Mouse (Mus musculus) embryonic facial prominence, embryonic 11.5 days (tissue): Measurements from ENCODE around the gene Cxcl16. TPM values are rescaled to one million over a fixed set of nuclear protein-coding genes. Genes with fewer than 3 reads are reported as not detected.

Source experiments
- ATAC-seq: fragments of 200-750 bp; cut with Nextera tagmentation; replicated peaks from 2 replicates; pipeline ENCODE4 v1.8.0; 2017; ENCODE audit warnings: low read depth; ENCODE audit not compliant: insufficient number of reproducible peaks, low FRiP score, low TSS enrichment
- DNase-seq: peaks from one replicate; pipeline ENCODE4 v3.0.0-alpha.2; 2015; ENCODE audit warnings: low spot score
- H3K27ac ChIP-seq: fragments of 300-500 bp; sonication (generic); replicated peaks from 2 replicates; pipeline ENCODE4 v1.5.1; 2014; ENCODE audit warnings: mild to moderate bottlenecking, low read depth, low read length, control low read depth
- H3K27me3 ChIP-seq: fragments of 300-500 bp; sonication (generic); 2 replicates; pipeline ENCODE4 v1.6.1; 2014; ENCODE audit warnings: mild to moderate bottlenecking, low read length, moderate library complexity, mixed read lengths; ENCODE audit not compliant: control insufficient read depth, insufficient read depth
- H3K36me3 ChIP-seq: fragments of 300-500 bp; sonication (generic); replicated peaks from 2 replicates; pipeline ENCODE4 v1.6.1; 2014; ENCODE audit warnings: low read depth, mild to moderate bottlenecking, low read length, moderate library complexity, mixed read lengths; ENCODE audit not compliant: control insufficient read depth, insufficient read depth
- H3K4me1 ChIP-seq: fragments of 300-500 bp; sonication (generic); 2 replicates; pipeline ENCODE4 v1.6.1; 2014; ENCODE audit warnings: low read length, mixed read lengths; ENCODE audit not compliant: control insufficient read depth, insufficient read depth
- H3K4me2 ChIP-seq: fragments of 300-500 bp; sonication (generic); 2 replicates; pipeline ENCODE4 v1.6.1; 2014; ENCODE audit warnings: low read depth, mild to moderate bottlenecking, control low read depth, low read length, moderate library complexity
- H3K4me3 ChIP-seq: fragments of 300-500 bp; sonication (generic); 2 replicates; pipeline ENCODE4 v1.5.1; 2014; ENCODE audit warnings: low read depth, low read length, control low read depth
- H3K9ac ChIP-seq: fragments of 300-500 bp; sonication (generic); replicated peaks from 2 replicates; pipeline ENCODE4 v1.6.1; 2014; ENCODE audit warnings: mild to moderate bottlenecking, control low read depth, low read length
- H3K9me3 ChIP-seq: fragments of 300-500 bp; sonication (generic); replicated peaks from 2 replicates; pipeline ENCODE4 v1.6.1; 2016; ENCODE audit warnings: mild to moderate bottlenecking, low read length, inconsistent platforms, mixed read lengths; ENCODE audit not compliant: control insufficient read depth
- WGBS: fragments of 180-500 bp; shearing (Covaris S2); extraction: QIAGEN DNeasy Blood & Tissue Kit; methylation state at CpG from one replicate; pipeline ENCODE4 v1.1.7; 2014; 5-methylcytosine and 5-hydroxymethylcytosine counted together
- polyA plus RNA-seq: library from polyadenylated mRNA; unstranded; fragments of >200 nt; fragmentation: Nextera tagmentation; extraction: Ambion mirVana; gene quantifications from 2 replicates; pipeline ENCODE4 v1.2.1, GENCODE M21; 2014

Cxcl16 gene
- polyA plus RNA-seq, 1 experiment from 2014 or later, result 0.81 TPM

GRCm38 (mm10) chr11:70447373-70447772 is 12.4 kb downstream of the Cxcl16 start:
- no peak for ATAC-seq
- no peak overlapping the region for H3K4me3 ChIP-seq
- no peak for DNase-seq
- H3K27ac ChIP-seq, result no peak overlapping the region
- H3K27me3 ChIP-seq, result no peaks in the 10 kb centered on the region
- H3K4me2 ChIP-seq, result no peak overlapping the region
- 85% methylated on average over 1 of the region's 1 CpGs for WGBS
- H3K36me3 ChIP-seq, result no peaks in the 10 kb centered on the region
- H3K4me1 ChIP-seq, result no peaks in the 10 kb centered on the region
- no peak overlapping the region for H3K9ac ChIP-seq
- no peaks in the 10 kb centered on the region for H3K9me3 ChIP-seq

DNA sequence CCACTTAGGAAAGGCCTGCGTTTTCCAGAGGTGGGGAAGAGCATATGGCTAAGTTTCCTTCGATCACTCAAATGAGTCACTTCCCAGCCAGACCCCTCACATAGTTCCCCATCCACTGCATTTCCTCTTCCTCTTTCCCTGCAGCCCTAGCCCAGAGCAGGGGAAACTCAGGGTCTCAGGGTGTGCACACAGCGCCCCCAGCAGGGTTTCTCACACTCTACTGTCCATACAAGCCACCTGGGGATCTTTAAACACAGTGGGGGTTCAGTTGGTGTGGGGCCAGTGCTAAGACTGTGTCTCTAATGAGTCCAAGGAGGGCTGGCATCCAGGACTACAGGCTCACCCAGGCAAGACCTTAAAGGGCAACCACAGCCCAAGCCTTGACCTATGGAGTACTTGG is 13.0 kb downstream of the Cxcl16 start:
- Histone ChIP-seq H3K9me3 (no peaks in the 10 kb centered on the region), H3K4me3 (no peak overlapping the region), H3K27ac (no peak overlapping the region), H3K4me2 (no peak overlapping the region), H3K9ac (no peak overlapping the region), H3K27me3 (no peaks in the 10 kb centered on the region), H3K36me3 (no peaks in the 10 kb centered on the region), H3K4me1 (no peaks in the 10 kb centered on the region)
- DNase-seq (no peak), ATAC-seq (no peak)
- WGBS, result 48% methylated on average over 3 of the region's 3 CpGs

GRCm38 (mm10) chr11:70444667-70445066 is 15.1 kb downstream of the Cxcl16 start:
- H3K4me2 ChIP-seq, result no peak overlapping the region
- no peak overlapping the region for H3K4me3 ChIP-seq
- H3K27ac ChIP-seq, result no peak overlapping the region
- no peaks in the 10 kb centered on the region for H3K27me3 ChIP-seq
- H3K4me1 ChIP-seq, result no peaks in the 10 kb centered on the region
- 79% methylated on average over 6 of the region's 6 CpGs for WGBS
- H3K9me3 ChIP-seq, result no peaks in the 10 kb centered on the region
- H3K36me3 ChIP-seq, result no peaks in the 10 kb centered on the region
- H3K9ac ChIP-seq, result no peak overlapping the region
- DNase-seq (no peak), ATAC-seq (no peak)

DNA sequence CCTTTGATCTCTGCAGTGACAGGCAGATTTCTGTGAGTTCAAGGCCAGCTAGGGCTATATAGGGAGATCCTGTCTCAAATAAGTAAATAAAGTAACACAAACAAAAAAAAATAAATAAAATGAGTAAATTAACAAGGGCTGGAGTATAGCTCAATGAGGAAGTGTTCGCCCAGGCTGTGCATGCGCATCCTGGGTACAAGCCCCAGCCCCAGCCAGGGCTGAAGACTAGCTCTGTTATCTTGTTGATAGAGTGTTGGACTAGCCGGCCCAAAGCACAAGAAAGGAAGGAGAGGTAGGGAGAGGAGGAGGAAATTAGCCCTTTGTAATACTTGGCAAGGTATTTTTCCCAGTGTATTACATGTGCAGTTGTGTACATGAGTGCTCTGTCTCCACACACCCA is 15.8 kb downstream of the Cxcl16 start:
- no peaks in the 10 kb centered on the region for H3K27me3 ChIP-seq
- no peaks in the 10 kb centered on the region for H3K4me1 ChIP-seq
- DNase-seq (no peak), ATAC-seq (no peak)
- H3K4me2 ChIP-seq, result no peak overlapping the region
- no peak overlapping the region for H3K27ac ChIP-seq
- H3K9ac ChIP-seq, result no peak overlapping the region
- H3K9me3 ChIP-seq, result no peaks in the 10 kb centered on the region
- WGBS, result 91% methylated on average over 3 of the region's 3 CpGs
- H3K36me3 ChIP-seq, result no peaks in the 10 kb centered on the region
- H3K4me3 ChIP-seq, result no peak overlapping the region

- H3K36me3 ChIP-seq, result no peaks in the 10 kb centered on the region
- H3K4me1 ChIP-seq, result no peaks in the 10 kb centered on the region
- WGBS, result 94% methylated on average over 7 of the region's 7 CpGs
- H3K27ac ChIP-seq, result no peak overlapping the region
- no peak for ATAC-seq
- H3K9ac ChIP-seq, result no peak overlapping the region
- no peak for DNase-seq
- no peak overlapping the region for H3K4me3 ChIP-seq
- H3K4me2 ChIP-seq, result no peak overlapping the region
- H3K9me3 ChIP-seq, result no peaks in the 10 kb centered on the region
- no peaks in the 10 kb centered on the region for H3K27me3 ChIP-seq
Observed at GRCm38 (mm10) chr11:70441882-70442281, 17.9 kb downstream of the Cxcl16 start.

DNA sequence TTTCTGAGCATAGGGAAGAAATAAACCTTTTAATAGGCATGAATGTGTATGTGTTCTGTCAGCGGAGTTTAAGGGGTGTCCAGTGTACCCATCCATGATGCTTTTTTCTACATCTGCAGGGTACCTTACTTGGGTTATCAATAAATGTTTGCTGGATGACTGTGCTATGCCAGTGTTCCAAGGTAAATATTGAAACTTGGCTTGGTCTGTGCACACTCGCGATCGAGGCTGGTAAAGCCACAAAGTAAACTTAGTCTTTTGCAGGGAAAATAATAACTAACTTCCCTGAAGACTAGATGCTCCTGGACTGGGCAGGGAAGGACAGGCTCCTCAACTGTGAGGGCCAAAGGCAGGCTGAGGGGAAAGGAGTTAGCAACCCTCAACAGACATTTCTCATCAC is 19.1 kb downstream of the Cxcl16 start:
- Histone ChIP-seq H3K4me2 (no peak overlapping the region), H3K27me3 (no peaks in the 10 kb centered on the region), H3K4me1 (no peaks in the 10 kb centered on the region), H3K36me3 (no peaks in the 10 kb centered on the region), H3K9me3 (no peaks in the 10 kb centered on the region), H3K27ac (no peak overlapping the region), H3K4me3 (no peak overlapping the region), H3K9ac (no peak overlapping the region)
- no peak for ATAC-seq
- no peak for DNase-seq
- 93% methylated on average over 4 of the region's 4 CpGs for WGBS

- H3K36me3 ChIP-seq, result no peaks in the 10 kb centered on the region
- H3K4me2 ChIP-seq, result no peak overlapping the region
- DNase-seq (no peak), ATAC-seq (no peak)
- no peaks in the 10 kb centered on the region for H3K9me3 ChIP-seq
- H3K27me3 ChIP-seq, result no peaks in the 10 kb centered on the region
- no peaks in the 10 kb centered on the region for H3K4me1 ChIP-seq
- no peak overlapping the region for H3K27ac ChIP-seq
- no peak overlapping the region for H3K4me3 ChIP-seq
- no peak overlapping the region for H3K9ac ChIP-seq
- 89% methylated on average over 7 of the region's 7 CpGs for WGBS
Observed at GRCm38 (mm10) chr11:70438728-70439374, 20.9 kb downstream of the Cxcl16 start.

GRCm38 (mm10) chr11:70437426-70437825 is 22.4 kb downstream of the Cxcl16 start:
- Histone ChIP-seq H3K9me3 (no peaks in the 10 kb centered on the region), H3K4me1 (peaks cover 5% of the 10 kb centered on the region; the same call in 1 of the 2 replicates), H3K27me3 (no peaks in the 10 kb centered on the region), H3K4me2 (no peak overlapping the region), H3K9ac (no peak overlapping the region), H3K4me3 (no peak overlapping the region), H3K27ac (no peak overlapping the region), H3K36me3 (no peaks in the 10 kb centered on the region)
- 88% methylated on average over 6 of the region's 6 CpGs for WGBS
- no peak for ATAC-seq
- DNase-seq, result no peak
